Mouse (Mus musculus): ENCODE measurements around the gene Olfr721-ps1. TPM values are rescaled to one million over a fixed set of nuclear protein-coding genes. Genes with fewer than 3 reads are reported as not detected.

Gene Olfr721-ps1
- polyA plus RNA-seq (2016; fragmentation: Nextera tagmentation; extraction: Ambion mirVana), result not detected in 2 replicates

- Histone ChIP-seq H3K4me1 (no peaks in the 10 kb centered on the region), H3K27me3 (replicated peaks) (no peaks in the 10 kb centered on the region)
These were observed at the start of gene Olfr721-ps1 for GRCm38 (mm10) chr14:14400998-14401397. Gene Olfr721-ps1 (plus strand): TSS chr14:14401298.

GRCm38 (mm10) chr14:14351721-14352590 is 49.1 kb upstream of the Olfr721-ps1 start:
- no peaks in the 10 kb centered on the region for H3K4me1 ChIP-seq
- H3K36me3 ChIP-seq, result peaks cover 6% of the 10 kb centered on the region; the same call in 1 of the 2 replicates
- H3K27me3 ChIP-seq (replicated peaks), result no peaks in the 10 kb centered on the region
- H3K9me3 ChIP-seq, result peaks cover 56% of the 10 kb centered on the region
- no peak overlapping the region for H3K4me2 ChIP-seq (replicated peaks)
- no peak overlapping the region for H3K27ac ChIP-seq
- no peak overlapping the region for H3K4me3 ChIP-seq
- 84% methylated on average over 9 of the region's 9 CpGs for WGBS
- peak; percentile 18 for ATAC-seq (ENCODE audit: low FRiP score, low read depth)
- H3K9ac ChIP-seq, result no peak overlapping the region

More at GRCm38 (mm10) chr14:14400998-14401397, at the start of gene Olfr721-ps1:
- H3K27ac ChIP-seq, result no peak within 1 kb of the TSS
- no peak within 1 kb of the TSS for H3K4me3 ChIP-seq
- no peak for ATAC-seq (ENCODE audit: low FRiP score, low read depth)
- no peaks in the 10 kb centered on the region for H3K9me3 ChIP-seq
- no peak within 1 kb of the TSS for H3K9ac ChIP-seq
- H3K4me2 ChIP-seq (replicated peaks), result no peak within 1 kb of the TSS
- no peaks in the 10 kb centered on the region for H3K36me3 ChIP-seq
- WGBS, result 81% methylated on average over 2 of the region's 2 CpGs

GRCm38 (mm10) chr14:14352606-14353005 is 48.5 kb upstream of the Olfr721-ps1 start:
- Histone ChIP-seq H3K4me3 (no peak overlapping the region), H3K27me3 (replicated peaks) (no peaks in the 10 kb centered on the region), H3K27ac (no peak overlapping the region), H3K4me1 (no peaks in the 10 kb centered on the region), H3K4me2 (replicated peaks) (no peak overlapping the region), H3K9ac (no peak overlapping the region), H3K9me3 (peaks cover 49% of the 10 kb centered on the region), H3K36me3 (peaks cover 6% of the 10 kb centered on the region; the same call in 1 of the 2 replicates)
- WGBS, result 75% methylated on average over 6 of the region's 6 CpGs
- ATAC-seq (ENCODE audit: low FRiP score, low read depth), result no peak

GRCm38 (mm10) chr14:14353081-14353732 is 47.9 kb upstream of the Olfr721-ps1 start:
- Histone ChIP-seq H3K4me2 (replicated peaks) (no peak overlapping the region), H3K36me3 (peaks cover 6% of the 10 kb centered on the region; the same call in 1 of the 2 replicates), H3K9ac (no peak overlapping the region), H3K27ac (no peak overlapping the region), H3K4me1 (no peaks in the 10 kb centered on the region), H3K9me3 (peaks cover 44% of the 10 kb centered on the region), H3K4me3 (no peak overlapping the region), H3K27me3 (replicated peaks) (no peaks in the 10 kb centered on the region)
- 82% methylated on average over 7 of the region's 7 CpGs for WGBS
- no peak for ATAC-seq (ENCODE audit: low FRiP score, low read depth)

DNA sequence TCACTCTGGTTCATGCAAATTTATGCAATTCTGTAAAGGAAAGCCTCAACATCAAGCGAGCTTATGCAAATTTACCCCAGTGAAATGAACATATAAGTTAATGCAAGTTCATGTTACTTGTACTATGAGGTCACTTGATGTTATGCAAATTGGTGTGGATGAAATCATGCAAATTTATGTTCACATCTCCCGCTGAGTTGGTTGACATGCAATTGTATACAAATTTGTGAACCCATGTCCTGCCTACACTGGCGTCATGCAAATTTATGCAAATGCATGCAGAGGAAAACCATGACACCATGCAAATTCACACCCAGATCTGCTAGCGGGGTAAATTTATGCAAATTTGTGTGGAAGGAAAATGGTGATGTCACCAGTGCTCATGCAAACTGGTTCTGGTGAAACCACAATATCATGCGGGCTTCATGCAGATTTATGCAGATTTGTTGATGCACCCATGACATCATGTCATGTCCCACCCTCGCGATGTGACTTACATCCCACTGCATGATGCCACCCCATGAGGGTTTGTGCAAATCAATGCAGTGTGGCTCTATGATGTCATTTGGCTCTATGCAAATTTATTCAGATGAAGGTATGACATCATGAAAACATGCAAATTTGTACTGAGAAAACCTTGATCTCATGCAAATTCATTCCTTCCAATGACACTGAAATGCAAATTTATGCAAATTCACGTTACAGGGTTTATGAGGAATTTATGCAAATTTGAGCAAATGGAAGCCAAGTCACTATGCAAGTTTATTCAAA is 47.2 kb upstream of the Olfr721-ps1 start:
- peaks cover 40% of the 10 kb centered on the region for H3K9me3 ChIP-seq
- H3K4me2 ChIP-seq (replicated peaks), result no peak overlapping the region
- no peaks in the 10 kb centered on the region for H3K27me3 ChIP-seq (replicated peaks)
- peak; percentile 27 for ATAC-seq (ENCODE audit: low FRiP score, low read depth)
- no peak overlapping the region for H3K9ac ChIP-seq
- H3K4me3 ChIP-seq, result no peak overlapping the region
- H3K4me1 ChIP-seq, result no peaks in the 10 kb centered on the region
- H3K36me3 ChIP-seq, result peaks cover 6% of the 10 kb centered on the region; the same call in 1 of the 2 replicates
- WGBS, result 67% methylated on average over 8 of the region's 8 CpGs
- H3K27ac ChIP-seq, result no peak overlapping the region

DNA sequence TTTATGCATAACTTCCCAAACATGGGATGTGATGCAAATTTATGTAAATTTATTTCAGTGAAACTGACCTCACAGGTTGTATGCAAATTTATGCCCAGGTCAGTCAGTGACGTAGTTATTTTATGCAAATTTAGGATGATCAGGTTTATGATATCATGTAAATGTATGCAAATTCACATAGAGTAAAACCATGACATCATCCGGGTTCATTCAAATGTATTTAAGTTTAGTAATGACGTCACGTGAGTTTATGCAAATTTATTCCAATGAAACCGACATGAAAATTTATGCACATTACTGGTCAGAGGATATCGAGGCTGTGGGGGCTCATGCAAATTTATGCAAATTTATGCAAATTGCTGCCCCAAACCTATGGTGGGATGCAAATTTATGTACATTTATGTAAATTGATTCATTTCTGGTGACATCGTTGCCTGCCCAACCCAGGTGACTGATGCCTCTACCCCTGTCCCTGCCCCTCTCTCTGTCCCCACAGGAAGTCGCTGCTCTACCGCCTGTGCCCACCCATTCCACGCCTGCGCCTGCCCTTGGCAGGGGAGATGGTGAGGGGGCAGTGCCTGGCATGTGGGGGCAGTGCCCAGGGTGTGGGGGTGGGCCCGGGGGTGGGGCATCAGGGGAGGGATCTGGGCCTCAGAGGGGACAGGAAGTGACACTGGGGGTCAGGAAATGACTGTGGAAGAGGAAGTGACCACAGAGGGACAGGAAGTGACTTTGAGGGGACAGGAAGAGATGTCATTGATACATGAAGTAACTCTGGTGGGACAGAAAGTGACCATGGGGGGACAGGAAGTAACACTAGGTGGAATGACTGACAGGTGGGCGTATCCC is 46.4 kb upstream of the Olfr721-ps1 start:
- Histone ChIP-seq H3K9me3 (peaks cover 32% of the 10 kb centered on the region), H3K27ac (no peak overlapping the region), H3K4me1 (no peaks in the 10 kb centered on the region), H3K4me3 (no peak overlapping the region), H3K4me2 (replicated peaks) (no peak overlapping the region), H3K27me3 (replicated peaks) (no peaks in the 10 kb centered on the region), H3K36me3 (0 out of 2 replicates have a peak, but pooled peaks cover 5% of the 10 kb centered on the region), H3K9ac (no peak overlapping the region)
- ATAC-seq (ENCODE audit: low FRiP score, low read depth), result peak; percentile 74
- 66% methylated on average over 13 of the region's 13 CpGs for WGBS

DNA sequence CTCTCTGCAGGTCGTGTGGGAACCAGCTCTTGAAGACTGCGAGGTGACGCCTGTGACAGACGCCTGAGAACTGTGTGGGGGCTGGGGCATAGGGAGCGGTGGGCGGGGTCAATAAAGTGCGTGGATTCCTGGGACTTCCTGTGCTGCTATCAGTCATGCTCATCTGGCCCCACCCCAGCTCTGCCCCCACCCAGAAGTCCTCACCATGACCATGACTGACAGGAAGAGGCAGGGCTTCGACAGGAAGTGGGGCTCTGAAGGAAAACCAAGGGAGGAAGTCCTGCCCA is 45.8 kb upstream of the Olfr721-ps1 start:
- Histone ChIP-seq H3K27me3 (replicated peaks) (no peaks in the 10 kb centered on the region), H3K4me3 (no peak overlapping the region), H3K36me3 (no peaks in the 10 kb centered on the region), H3K4me2 (replicated peaks) (no peak overlapping the region), H3K9me3 (peaks cover 26% of the 10 kb centered on the region), H3K9ac (no peak overlapping the region), H3K27ac (no peak overlapping the region), H3K4me1 (no peaks in the 10 kb centered on the region)
- ATAC-seq (ENCODE audit: low FRiP score, low read depth), result peak; percentile 22
- 94% methylated on average over 8 of the region's 8 CpGs for WGBS

GRCm38 (mm10) chr14:14395535-14395934 is 5.6 kb upstream of the Olfr721-ps1 start:
- H3K4me1 ChIP-seq, result no peaks in the 10 kb centered on the region
- peak; percentile 48; the same call in 1 of the 2 replicates for ATAC-seq (ENCODE audit: low FRiP score, low read depth)

DNA sequence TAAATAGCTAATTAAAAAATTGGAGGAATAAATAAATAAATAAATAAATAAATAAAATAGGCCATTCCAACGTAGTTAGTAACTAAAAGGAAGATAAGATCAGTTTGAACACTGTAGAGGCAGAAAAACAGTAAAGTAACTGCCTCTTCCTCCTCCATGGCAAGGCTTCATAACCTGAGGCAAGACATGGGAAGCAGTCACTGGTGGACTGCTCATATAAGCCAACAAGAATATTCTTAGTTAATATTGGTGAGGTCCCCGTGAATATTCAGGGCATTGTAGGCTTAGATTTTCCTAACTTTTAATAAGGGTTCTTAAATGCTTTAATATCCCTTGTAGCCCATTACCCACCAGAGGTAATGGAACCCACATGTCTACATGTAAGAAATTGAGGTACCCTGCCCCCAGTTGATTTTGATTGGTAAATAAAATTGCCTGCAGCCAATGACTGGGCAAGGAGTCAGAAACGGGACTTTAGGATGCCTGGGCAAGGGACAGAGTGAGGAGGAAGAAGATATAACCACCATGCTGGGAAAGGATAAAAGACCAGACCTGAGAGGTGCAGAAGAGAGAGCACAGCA is 35.1 kb downstream of the Olfr721-ps1 start:
- ATAC-seq (ENCODE audit: low FRiP score, low read depth), result no peak
- Histone ChIP-seq H3K36me3 (no peaks in the 10 kb centered on the region), H3K9me3 (no peaks in the 10 kb centered on the region), H3K4me1 (no peaks in the 10 kb centered on the region), H3K4me2 (replicated peaks) (no peak overlapping the region), H3K27ac (no peak overlapping the region), H3K27me3 (replicated peaks) (no peaks in the 10 kb centered on the region), H3K9ac (no peak overlapping the region), H3K4me3 (no peak overlapping the region)
- WGBS, result 82% methylated on average over 3 of the region's 3 CpGs

More at GRCm38 (mm10) chr14:14395535-14395934, 5.6 kb upstream of the Olfr721-ps1 start:
- Histone ChIP-seq H3K27ac (no peak overlapping the region), H3K4me2 (replicated peaks) (no peak overlapping the region), H3K36me3 (no peaks in the 10 kb centered on the region), H3K27me3 (replicated peaks) (no peaks in the 10 kb centered on the region), H3K4me3 (no peak overlapping the region), H3K9ac (no peak overlapping the region), H3K9me3 (no peaks in the 10 kb centered on the region)
- WGBS, result 60% methylated on average over 1 of the region's 1 CpGs

Data from neural tube, embryonic 12.5 days (tissue).